Mouse (Mus musculus) 3T3-L1 (cell line): Measurements from ENCODE around the gene Lasp1.
A peak's percentile ranks its signal among the peaks of the same experiment; 100 is the strongest.
"Not testable (repeated sequence)": the region's sequence is repeated elsewhere in the genome, so short reads cannot be mapped to it uniquely, and the experiment has no call there.

ENCODE experiments used
- DNase-seq: peaks from one replicate; pipeline ENCODE4 v3.0.0-alpha.2; 2015; ENCODE audit warnings: low read depth, low spot score

The Lasp1 gene

DNA sequence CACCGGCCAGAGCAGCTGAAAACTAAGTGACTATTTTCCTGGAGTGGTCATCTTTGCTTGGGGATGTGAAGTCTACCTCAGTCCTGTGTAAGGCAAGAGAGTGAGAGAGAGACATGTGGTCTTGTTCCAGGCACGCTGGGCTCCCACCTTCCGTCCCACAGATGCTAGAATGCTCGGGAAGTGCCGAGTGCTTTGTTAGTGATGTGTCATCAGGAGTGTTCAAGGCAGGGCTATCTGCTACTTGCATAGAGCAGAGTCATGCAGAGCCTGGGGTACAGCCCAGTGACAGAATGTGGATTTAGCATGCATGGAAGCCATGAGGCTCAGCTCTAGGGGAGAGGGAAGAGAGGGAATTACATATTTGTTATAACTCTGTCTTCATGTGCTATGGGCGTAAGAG lies 28.9 kb downstream of the Lasp1 start:
- DNase-seq = no peak

DNA sequence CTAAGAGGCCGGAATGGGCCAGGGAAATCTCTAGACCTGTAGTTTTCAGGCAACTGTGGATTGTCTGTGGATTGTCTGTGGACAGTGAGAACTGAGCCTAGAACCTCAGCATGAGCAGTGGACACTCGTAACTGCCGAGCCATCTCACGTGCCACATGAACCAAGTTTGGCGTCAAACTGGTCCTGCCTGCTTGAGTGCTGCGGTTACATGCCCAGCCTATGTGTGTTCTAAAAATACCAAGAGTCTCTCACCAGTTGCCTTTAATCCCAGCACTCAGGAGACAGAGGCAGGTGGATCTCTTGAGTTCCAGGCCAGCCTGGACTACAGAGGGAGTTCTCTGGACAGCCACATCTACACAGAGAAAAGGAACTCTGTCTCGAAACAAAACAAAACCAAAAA lies 30.6 kb downstream of the Lasp1 start:
- DNase-seq = no peak

DNA sequence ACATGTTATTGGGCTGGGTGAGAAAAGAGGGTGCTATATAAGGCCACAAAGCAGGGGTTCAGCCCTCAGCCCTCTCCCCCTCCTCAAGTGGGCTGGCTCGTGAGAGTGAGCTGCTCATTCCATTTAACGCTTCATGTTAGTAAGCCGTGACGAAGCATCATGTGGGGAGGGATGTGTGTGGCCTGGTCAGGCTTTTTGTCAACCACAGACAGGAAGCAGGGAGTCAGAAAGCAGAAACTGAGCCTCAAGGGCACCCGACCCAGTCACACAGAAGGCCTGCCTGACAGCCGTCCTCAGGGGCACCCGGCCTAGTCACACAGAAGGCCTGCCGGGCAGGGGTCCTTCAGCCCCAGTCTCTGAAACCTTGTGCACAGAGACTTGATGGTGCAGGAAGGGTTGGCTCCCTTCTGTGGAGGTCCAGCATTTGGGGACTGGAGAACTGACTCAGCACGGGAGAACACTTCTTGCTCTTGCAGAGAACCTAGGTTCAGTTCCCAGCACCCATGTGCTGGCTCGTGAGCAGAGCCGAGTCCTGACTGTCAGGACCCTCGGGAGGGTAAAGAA lies 31.2 kb downstream of the Lasp1 start:
- no peak for DNase-seq

DNA sequence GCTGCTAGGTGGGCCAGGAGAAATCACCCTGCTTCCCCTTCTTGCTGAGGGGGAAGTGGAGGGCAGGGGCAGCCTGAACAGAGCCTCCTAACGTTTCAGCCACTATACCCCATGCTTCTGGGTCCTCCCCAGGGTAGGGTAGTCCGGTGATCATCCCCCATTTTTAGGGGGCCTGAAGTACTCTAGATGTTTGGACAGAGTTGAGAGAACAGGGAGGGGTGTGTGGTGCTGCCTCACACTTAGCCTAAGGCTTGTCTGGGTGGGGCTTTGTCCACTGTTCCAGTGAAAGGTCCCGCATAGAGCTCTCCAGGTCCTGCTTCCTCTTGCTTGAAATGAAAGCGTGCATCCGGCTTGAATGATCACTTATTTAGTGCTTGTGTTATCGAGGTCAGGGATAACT lies 31.7 kb downstream of the Lasp1 start:
- DNase-seq = no peak

DNA sequence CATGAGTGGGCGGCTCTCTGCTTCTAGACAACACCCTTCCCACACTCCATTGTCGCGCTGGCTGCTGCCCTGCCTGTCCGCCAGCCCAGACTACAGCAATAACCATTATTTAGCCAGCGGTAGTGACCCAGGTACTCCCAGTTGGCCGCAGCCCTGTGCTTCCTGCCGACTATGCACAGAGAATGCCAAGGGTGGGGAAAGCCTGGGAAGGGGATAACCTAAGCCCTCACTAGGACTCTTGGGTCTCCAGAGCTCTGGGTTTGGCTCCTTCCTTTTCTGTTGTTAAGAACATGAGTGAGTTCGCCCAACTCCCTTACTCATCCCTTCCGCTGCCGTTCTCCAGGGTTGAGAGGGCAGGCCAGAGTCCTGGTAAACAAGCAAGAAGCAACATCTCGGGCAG lies 33.2 kb downstream of the Lasp1 start:
- DNase-seq = no peak

DNA sequence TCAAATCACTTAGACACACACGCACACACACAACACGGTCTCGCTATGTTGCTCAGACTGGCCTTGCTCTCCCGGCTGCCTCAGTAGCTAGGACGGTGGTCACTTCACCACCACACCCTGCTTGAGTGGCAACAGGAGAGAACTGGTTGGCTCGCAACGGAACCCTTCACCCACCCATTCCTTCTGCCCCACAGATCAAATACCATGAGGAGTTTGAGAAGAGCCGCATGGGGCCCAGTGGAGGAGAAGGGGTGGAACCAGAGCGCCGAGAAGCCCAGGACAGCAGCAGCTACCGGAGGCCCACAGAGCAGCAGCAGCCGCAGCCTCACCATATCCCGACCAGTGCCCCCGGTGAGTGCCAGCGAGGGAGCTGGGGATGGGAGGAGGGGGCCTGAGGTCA lies 34.6 kb downstream of the Lasp1 start:
- no peak for DNase-seq

DNA sequence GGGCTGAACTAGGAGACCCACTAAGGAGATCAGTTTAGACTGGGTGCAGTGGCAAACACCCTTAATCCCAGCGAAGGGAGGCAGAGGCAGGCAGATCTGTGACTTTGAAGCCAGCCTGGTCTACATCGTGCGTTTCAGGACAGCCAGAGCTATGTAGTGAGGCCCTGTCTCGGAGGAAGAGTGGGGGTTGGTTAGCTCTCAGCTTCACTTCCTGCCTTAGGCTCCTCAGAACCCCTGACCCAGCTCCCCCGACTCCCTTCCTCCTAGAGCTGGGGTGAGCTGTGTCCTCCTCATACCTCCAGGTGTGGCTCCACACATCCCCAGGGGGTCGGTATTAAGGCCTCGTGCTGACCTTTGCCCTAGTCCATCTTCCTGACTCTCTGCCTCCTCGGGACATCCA lies 37.7 kb downstream of the Lasp1 start:
- no peak for DNase-seq

DNA sequence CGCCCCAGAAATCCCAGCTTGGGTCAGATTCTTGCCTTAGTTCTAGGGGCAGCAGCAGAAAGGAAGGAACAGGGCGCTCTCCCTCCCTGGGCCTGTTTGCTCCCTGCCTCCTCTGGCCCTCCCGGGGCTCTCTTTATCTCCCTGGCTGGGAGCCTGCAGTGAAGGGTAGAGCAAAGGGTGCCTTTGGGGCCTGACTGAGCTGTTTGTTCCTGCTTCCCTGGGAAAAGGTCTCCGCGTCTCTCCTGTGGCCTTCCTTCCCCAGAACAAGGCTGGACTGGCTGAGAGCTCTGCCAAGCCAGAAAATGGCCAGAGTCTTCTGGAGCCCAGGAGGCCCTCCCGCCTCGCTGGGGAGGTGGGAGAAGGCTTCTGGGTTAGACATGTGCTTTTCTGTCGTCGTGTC lies 38.3 kb downstream of the Lasp1 start:
- DNase-seq = not testable (repeated sequence)

DNA sequence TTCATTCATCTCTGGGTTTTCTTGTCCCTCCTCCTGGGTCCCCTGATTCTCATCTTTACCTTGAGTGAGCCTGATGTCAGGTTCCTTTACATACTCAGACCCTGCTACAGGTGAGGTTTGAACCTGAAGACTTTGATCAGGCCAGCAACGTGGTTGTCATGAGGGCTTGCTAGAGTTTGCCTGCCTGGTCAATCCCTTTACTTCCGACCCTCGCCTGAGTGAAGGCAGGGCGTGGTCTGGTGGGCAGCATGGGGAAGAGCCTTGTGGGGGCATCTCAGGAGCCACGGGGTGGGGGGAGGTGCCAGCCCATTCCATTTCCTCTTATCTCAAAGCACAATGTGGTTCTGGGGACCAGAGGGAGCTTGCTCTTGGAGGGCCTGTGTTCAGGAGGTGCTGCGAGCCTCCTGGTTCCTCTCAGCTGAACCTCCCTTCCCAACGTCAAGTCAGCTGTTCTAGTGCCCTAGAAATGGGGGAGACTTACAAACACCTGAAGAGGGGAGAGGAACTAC lies 38.9 kb downstream of the Lasp1 start:
- no peak for DNase-seq

DNA sequence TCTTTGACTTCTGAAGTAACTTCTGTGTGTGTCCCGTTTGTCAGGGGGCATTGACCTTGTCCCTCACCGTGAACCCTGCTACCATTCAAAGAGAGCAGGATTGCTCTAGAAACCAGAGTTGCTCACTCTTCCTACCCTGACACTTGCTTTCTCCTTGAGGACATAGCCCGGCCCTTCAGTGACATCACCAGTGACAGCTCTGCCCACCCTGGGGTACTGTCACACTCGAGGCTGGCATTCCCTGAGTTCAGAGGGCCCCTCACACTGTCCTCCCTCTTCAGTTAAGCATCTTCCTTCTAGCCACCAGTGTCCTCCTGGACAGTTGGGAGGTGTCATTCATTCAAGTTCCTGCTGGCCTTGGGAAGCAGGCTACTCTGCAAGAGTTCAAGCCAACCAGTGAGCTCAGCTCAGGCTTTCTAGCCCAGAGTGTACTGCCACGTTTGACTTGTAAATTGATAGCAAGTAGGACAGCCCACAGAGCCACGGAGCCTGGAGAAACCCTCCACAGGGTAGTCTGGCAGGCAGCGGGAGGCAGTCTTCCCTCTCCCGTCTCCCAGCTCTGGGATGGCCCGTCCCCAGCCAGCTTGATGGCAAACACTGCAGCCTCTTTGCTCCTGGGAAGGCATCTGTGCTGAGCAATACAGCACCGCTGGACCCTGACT lies 40.1 kb downstream of the Lasp1 start:
- no peak for DNase-seq

DNA sequence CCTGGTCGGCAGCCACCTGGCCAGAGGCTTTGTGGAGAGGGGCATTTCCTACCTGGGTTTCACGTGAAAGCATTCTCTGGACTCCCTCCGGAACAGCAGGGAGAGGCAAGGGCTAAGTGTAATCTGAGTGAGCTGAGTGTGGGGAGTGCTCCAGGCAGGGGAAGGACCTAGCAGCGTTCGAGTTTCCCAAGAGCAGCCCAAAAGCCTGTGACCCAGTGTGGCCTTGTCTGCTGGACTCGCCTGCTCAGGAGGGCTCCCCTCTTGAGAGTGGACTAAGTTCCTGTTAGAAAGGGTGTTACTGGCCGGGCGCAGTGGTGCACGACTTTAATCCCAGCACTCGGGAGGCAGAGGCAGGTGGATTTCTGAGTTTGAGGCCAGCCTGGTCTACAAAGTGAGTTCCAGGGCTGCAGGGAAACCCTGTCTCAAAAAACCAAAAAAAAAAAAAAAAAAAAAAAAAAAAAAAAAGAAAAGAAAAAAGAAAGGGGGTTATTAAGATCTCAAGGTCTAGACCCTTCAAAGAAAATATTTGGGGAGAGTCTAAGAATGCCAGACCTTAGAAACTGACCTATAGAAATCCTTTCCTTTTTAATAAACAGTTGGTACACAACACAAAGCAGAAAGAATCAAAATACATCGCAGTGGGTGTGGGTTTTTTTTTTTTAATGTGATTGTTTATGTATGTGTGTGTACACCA lies 40.8 kb downstream of the Lasp1 start:
- no peak for DNase-seq

DNA sequence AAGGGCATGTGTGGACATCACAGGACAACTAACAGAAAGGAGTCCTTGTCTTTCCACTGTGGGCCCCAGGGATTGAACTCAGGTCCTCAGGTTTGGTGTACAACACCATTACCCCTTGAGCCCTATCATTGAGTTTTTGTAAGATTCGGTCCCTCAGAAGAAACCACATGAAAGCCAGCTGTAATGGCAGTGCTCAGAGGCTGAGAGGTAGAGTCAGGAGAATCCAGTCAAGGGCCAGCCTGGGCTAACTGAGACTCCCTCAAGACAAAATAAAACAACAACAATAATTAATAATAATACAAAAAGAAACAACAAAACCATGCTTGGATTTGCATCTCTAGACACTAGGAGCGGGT lies 41.3 kb downstream of the Lasp1 start:
- no peak for DNase-seq

DNA sequence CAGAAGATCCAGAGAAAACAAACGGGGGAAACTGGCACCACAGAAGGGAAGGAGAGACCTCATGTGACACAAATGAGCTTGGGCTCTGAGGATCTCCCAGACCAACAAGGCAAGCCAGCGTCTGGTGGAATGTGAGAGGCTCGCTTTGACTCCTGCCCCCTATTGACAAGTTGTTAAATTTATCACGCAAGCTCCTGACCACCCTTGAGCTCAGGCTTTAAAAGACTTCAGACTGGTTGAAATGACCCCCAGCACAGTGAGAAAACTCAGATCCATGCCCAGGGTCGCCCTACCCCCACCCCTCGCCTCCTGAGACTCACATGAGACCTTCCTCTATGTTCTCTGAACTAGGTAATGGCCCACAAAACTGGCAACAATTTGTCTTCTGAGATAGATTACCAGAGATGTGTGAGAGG lies 41.7 kb downstream of the Lasp1 start, which contains the start of gene B230217C12Rik:
Gene B230217C12Rik (plus strand): TSS at position 242 of the 416 bp plus-strand sequence.
- peak; percentile 84 for DNase-seq

DNA sequence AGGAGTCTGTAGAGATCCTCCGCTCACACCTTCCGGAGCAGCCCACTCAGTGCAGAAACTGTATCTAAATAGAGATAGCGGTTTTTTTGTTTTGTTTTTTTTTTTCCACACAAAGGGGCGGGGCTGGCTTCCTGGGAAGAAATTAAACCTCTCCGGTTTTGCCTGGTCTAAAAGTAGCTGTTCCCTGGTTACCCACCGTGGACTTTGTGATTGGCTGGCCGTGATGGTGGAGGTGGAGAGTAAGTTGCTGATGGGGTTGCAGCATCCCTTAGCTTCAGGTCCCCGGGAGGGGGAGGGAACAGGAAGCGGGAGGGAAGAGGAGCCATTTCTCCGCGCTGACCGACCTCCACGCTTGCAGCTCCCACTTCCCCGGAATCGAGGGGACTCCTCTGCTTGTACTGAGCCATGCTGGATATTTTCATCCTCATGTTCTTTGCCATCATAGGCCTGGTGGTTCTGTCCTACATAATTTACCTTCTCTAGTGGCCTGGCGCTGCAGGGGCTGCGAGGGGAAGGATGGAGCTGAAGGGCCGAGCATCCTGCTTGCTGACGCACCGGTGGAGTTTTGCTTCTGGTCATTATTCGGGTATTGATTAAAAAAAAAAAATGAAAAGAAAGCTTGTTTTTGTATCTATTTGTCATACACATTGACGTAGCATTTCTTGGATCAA lies 42.3 kb downstream of the Lasp1 start:
- peak; percentile 98 for DNase-seq

DNA sequence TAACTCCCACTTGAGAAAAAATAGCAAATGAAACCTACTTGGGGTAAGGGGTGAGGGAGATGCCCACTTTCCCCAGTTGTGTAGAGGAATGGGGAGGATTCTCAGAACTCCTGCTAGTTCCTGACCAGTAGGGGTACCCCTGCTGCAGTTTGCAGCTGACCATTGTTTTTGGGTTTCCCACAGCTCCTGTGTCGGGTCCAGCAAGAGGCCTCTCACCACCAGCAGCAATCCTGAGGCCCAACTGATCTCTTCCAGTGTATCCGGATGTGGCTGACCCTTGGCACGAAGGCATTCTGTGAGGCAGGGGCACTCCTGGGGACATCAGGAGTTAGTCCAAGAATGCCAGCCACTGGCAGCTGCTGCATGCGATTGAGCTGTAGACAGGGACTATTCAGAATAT lies 43.2 kb downstream of the Lasp1 start:
- DNase-seq = peak; percentile 52

DNA sequence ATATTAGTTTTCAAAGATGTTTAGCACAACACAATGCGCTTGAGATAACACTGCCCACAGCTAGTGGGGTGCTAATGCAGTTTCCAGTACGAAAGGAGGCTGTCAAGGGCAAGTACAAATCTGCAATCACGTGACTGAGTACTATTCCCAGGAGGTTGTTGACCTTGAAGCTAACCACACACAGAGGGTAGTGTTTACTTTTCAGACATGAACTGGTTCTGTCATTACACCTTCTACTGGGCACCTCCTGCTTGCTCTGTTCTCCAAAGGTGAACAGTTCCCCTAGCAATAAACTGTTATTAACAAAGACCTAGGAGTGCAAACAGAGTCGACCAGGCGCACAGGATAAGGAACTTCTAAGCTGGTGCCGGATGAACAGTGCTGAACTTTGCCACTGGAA lies 51.6 kb downstream of the Lasp1 start:
- DNase-seq = no peak

DNA sequence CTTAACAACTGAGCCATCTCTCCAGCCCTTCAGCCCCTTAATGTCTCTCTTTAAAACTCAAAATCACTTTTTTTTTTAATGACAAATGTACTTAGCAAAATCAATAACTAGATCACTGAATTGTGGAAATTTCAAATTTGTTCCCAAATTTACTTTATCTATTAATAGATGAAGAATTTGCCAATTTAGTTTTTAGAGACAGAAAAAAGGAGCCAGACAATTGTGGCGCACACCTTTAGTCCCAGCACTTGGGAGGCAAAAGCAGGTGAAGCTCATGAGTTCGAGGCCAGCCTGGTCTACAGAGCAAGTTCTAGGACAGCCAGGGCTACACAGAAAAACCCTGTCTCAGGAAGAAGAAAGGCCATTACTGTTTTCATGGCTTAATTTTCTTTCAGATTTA lies 52.8 kb downstream of the Lasp1 start:
- no peak for DNase-seq

DNA sequence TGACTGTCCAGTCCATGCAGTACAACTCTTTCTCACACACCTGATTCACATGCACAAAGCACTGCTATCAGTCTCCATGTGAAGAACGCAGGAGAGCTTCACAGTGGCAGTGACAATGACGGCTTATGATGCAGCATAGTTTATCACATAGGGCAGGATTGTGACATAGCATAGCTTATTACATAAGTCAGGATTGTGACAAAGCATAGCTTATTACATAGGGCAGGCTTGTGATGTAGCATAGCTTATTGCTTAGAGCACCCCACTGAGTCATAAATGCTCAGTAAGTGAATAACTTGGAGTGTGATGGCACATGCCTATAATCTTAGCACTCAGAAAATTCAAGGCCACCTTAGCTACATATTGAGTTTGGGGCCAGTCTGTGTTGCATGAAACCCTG lies 56.7 kb downstream of the Lasp1 start:
- DNase-seq = no peak

DNA sequence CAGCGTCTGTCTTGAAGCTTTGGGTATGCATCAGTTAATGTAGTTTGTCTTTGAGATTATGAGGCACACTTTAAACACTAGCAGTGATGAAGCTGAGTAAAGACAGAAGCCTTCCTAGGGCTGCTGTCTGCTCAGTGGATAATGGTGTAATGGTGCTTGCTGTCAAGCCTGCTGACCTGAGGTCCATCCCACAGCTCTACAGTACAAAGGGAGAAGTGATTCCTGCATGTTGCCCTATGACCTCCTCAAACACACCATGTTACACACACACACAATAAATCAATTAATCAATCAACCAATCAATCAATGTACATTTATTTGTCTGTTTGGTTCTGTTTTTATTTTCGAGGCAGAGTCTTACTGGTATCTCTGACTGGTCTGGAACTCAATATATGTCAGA lies 63.3 kb downstream of the Lasp1 start:
- no peak for DNase-seq

DNA sequence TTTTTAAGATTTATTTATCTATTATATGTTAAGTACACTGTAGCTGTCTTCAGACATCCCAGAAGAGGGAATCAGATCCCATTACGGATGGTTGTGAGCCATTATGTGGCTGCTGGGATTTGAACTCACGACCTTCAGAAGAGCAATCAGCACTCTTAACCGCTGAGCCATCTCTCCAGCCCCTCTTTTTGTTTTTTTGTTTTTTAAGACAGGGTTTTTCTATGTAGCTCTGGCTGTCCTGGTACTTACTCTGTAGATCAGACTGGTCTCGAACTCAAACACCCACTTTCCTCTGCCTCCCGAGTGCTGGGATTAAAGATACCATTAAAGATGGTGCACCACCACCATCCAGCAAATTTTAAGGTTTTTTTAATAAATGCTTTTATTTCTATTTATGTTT lies 66.6 kb downstream of the Lasp1 start:
- DNase-seq = no peak

DNA sequence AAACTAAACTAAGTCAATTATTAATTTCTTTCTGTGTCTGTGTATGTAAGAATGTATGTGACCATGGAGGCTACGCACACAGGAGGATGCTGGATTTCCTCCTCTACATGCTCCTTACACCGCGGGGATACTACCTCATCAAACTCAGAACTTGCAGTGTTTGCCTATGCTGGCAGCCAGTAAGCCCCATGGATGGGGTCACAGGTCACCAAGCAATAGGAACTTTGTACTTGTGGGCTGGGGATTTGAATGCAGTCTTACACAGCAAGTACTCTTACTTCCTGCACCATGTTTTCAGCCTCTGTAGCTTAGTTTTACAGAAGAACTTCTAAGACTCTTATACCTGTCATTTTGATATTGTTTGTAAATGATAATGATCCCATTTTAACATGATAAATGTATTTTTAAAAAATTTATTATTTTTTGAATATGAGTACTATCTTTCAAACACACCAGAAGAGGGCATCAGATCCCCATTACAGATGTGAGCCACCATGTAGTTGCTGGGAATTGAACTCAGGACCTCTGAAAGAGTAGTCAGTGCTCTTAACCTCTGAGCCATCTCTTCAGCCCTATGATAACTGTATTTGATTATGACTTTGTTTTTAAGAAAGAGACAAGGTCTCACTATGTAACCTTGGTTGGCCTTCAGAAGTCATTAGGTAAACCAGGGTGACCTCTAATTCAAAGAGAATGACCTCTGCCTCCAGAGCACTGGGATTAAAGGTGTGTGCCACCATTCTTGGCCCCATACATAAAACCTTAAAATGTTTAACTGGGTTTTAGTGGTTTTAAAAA lies 67.5 kb downstream of the Lasp1 start:
- DNase-seq = no peak

DNA sequence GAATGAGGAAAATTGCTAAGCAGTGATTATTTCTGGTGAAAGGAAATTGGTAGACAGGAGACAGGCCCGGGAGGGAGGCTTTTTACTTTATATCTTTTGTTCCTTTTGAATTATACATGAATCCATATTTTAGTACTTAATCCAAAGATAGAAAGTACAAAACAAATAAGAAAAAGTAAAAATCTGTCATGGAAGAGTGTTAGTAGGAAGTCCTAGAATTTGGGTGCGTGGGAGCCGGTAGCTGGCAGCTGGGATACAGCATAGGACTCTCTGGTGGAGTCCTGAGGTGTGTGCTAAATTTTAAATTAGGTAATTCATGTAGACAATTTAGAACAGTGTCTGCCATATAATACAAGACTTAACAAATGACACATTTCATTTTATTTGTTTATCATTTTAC lies 68.8 kb downstream of the Lasp1 start:
- no peak for DNase-seq
